Mouse (Mus musculus): Measurements from ENCODE around the gene Cdkl2. TPM values are rescaled to one million over a fixed set of nuclear protein-coding genes. Genes with fewer than 3 reads are reported as not detected.
A peak's percentile ranks its signal among the peaks of the same experiment; 100 is the strongest.

Cdkl2 gene
- total and polyA plus RNA-seq, 3 experiments: 0.51 to 1.0 (median 0.54) TPM

GRCm38 (mm10) chr5:92050419-92050818, 6.7 kb upstream of the Cdkl2 start:
- Histone ChIP-seq H3K27me3 (replicated peaks) (no peaks in the 10 kb centered on the region), H3K4me1 (ENCODE audit: control insufficient read depth in 1 of 2, insufficient read depth in 2 of 2) (no peaks in the 10 kb centered on the region), H3K9ac (ENCODE audit: insufficient read depth, low read depth) (no peak overlapping the region), H3K36me3 (replicated peaks in 1 of 2; ENCODE audit: control insufficient read depth in 1 of 2, insufficient read depth in 1 of 2, low read length in 1 of 2) (peaks cover 23 to 50% of the 10 kb centered on the region in 2 experiments), H3K4me2 (ENCODE audit: insufficient read depth, low read depth, poor library complexity, severe bottlenecking) (no peak overlapping the region), H3K27ac (ENCODE audit: insufficient read depth, low read depth) (no peak overlapping the region), H3K4me3 (replicated peaks in 1 of 3; ENCODE audit: low read depth in 2 of 3, low read length in 2 of 3, poor library complexity in 1 of 3) (no peak overlapping the region), H3K9me3 (replicated peaks; ENCODE audit: low read length) (no peaks in the 10 kb centered on the region), H3K79me2 (replicated peaks; ENCODE audit: control insufficient read depth, extremely low read depth, insufficient read depth, poor library complexity, severe bottlenecking) (no peaks in the 10 kb centered on the region; the same call in 1 of the 2 replicates)
- dilution Hi-C loops (cut with MboI; ENCODE audit: extremely low pct_ligation_motif_present, extremely low pct_unique_long_range_greater_than_20kb, low sequenced_read_pairs) (no loop called here), in situ Hi-C loops (cut with MboI; ENCODE audit: low pct_ligation_motif_present, low pct_unique_long_range_greater_than_20kb, low sequenced_read_pairs) (no loop called here)
- DNase-seq (ENCODE audit: extremely low read depth): no peak
- TF ChIP-seq MYC (IDR thresholded peaks at IDR 0.05; ENCODE audit: low read depth, low read length): no peak
- no peak for TF ChIP-seq MXI1 (IDR thresholded peaks at IDR 0.05; ENCODE audit: low read depth, low read length)
- no peak for TF ChIP-seq E2F4 (IDR thresholded peaks at IDR 0.05; ENCODE audit: insufficient replicate concordance, low read depth, low read length)

GRCm38 (mm10) chr5:92042377-92043348, 1.0 kb downstream of the Cdkl2 start:
- H3K27ac ChIP-seq (ENCODE audit: insufficient read depth, low read depth): no peak overlapping the region
- H3K4me1 ChIP-seq (ENCODE audit: control insufficient read depth in 1 of 2, insufficient read depth in 2 of 2): peaks cover 5 to 11% of the 10 kb centered on the region in 2 experiments; a peak in 3 of 4 replicates
- in situ Hi-C loops (cut with MboI; ENCODE audit: low pct_ligation_motif_present, low pct_unique_long_range_greater_than_20kb, low sequenced_read_pairs): no loop called here
- DNase-seq (ENCODE audit: extremely low read depth): peak; percentile 89
- no peaks in the 10 kb centered on the region for H3K79me2 ChIP-seq (replicated peaks; ENCODE audit: control insufficient read depth, extremely low read depth, insufficient read depth, poor library complexity, severe bottlenecking)
- H3K4me3 ChIP-seq (replicated peaks in 1 of 3; ENCODE audit: low read depth in 2 of 3, low read length in 2 of 3, poor library complexity in 1 of 3): peak overlapping the region; percentile 70 to 74 (median 73)
- peaks cover 0 to under 1% of the 10 kb centered on the region in 2 experiments for H3K36me3 ChIP-seq (replicated peaks in 1 of 2; ENCODE audit: control insufficient read depth in 1 of 2, insufficient read depth in 1 of 2, low read length in 1 of 2)
- H3K9ac ChIP-seq (ENCODE audit: insufficient read depth, low read depth): peak overlapping the region; percentile 59
- no peaks in the 10 kb centered on the region for H3K9me3 ChIP-seq (replicated peaks; ENCODE audit: low read length)
- dilution Hi-C loops (cut with MboI; ENCODE audit: extremely low pct_ligation_motif_present, extremely low pct_unique_long_range_greater_than_20kb, low sequenced_read_pairs): no loop called here
- peak overlapping the region; percentile 79 for H3K4me2 ChIP-seq (ENCODE audit: insufficient read depth, low read depth, poor library complexity, severe bottlenecking)
- H3K27me3 ChIP-seq (replicated peaks): no peaks in the 10 kb centered on the region
- TF ChIP-seq CHD1 (IDR thresholded peaks at IDR 0.05; ENCODE audit: low read depth, low read length) (0 out of 2 replicates have a peak, but pooled peaks have one; percentile 61), TCF12 (IDR thresholded peaks at IDR 0.05; ENCODE audit: low read depth, low read length) (0 out of 2 replicates have a peak, but pooled peaks have one; percentile 30), GABPA (IDR thresholded peaks at IDR 0.05; ENCODE audit: insufficient replicate concordance, low read depth, low read length) (no peak), NRF1 (IDR thresholded peaks at IDR 0.05; ENCODE audit: low read depth, low read length) (no peak), KAT2A (IDR thresholded peaks at IDR 0.05; ENCODE audit: insufficient replicate concordance, low read length) (no peak), ZC3H11A (IDR thresholded peaks at IDR 0.05; ENCODE audit: low read depth, low read length) (no peak), MAX (IDR thresholded peaks at IDR 0.05; ENCODE audit: low read length) (no peak; the same call in 1 of the 2 replicates), MAZ (IDR thresholded peaks at IDR 0.05; ENCODE audit: low read depth, low read length) (no peak), ETS1 (conservative IDR thresholded peaks at IDR 0.05; ENCODE audit: low read depth, low read length) (no peak; the same call in 1 of the 2 replicates), MEF2A (IDR thresholded peaks at IDR 0.05; ENCODE audit: borderline replicate concordance, low read depth, low read length) (no peak), ZKSCAN1 (IDR thresholded peaks at IDR 0.05; ENCODE audit: borderline replicate concordance, low read depth, low read length) (no peak), MXI1 (IDR thresholded peaks at IDR 0.05; ENCODE audit: low read depth, low read length) (peak; percentile 65), SMC3 (IDR thresholded peaks at IDR 0.05; ENCODE audit: low read depth, low read length) (no peak), CTCF (conservative IDR thresholded peaks at IDR 0.05 in 1 of 2, IDR thresholded peaks at IDR 0.05 in 1 of 2; ENCODE audit: low read depth in 2 of 2, low read length in 2 of 2) (peak in 1 of 2 experiments; percentile 23; a peak in 2 of 4 replicates), POLR2AphosphoS2 (IDR thresholded peaks at IDR 0.05; ENCODE audit: low read depth, low read length) (no peak), USF1 (IDR thresholded peaks at IDR 0.05; ENCODE audit: low read depth, low read length) (no peak), SIN3A (IDR thresholded peaks at IDR 0.05; ENCODE audit: low read length) (peak; percentile 79), ZNF384 (IDR thresholded peaks at IDR 0.05; ENCODE audit: low read depth, low read length) (no peak), RAD21 (IDR thresholded peaks at IDR 0.05; ENCODE audit: low read depth, low read length) (no peak), TBP (conservative IDR thresholded peaks at IDR 0.05; ENCODE audit: low read depth, low read length) (no peak), USF2 (conservative IDR thresholded peaks at IDR 0.05; ENCODE audit: low read depth, low read length) (no peak), JUND (conservative IDR thresholded peaks at IDR 0.05; ENCODE audit: low read depth, low read length) (no peak), UBTF (IDR thresholded peaks at IDR 0.05; ENCODE audit: low read depth, low read length) (0 out of 2 replicates have a peak, but pooled peaks have one; percentile 45), POLR2A (IDR thresholded peaks at IDR 0.05; ENCODE audit: low read depth, low read length) (peak; percentile 56; the same call in 1 of the 2 replicates), BHLHE40 (IDR thresholded peaks at IDR 0.05; ENCODE audit: low read depth, low read length) (no peak), NELFE (IDR thresholded peaks at IDR 0.05; ENCODE audit: low read depth, low read length) (peak; percentile 61; the same call in 1 of the 2 replicates), MAFK (IDR thresholded peaks at IDR 0.05; ENCODE audit: insufficient replicate concordance, low read length) (no peak), PAX5 (IDR thresholded peaks at IDR 0.05; ENCODE audit: low read length) (no peak)
